Mouse (Mus musculus): Measurements from ENCODE around the gene Dnpep.

Dnpep gene

GRCm38 (mm10) chr1:75317241-75318201, at the start of gene Dnpep:
Dnpep (minus strand) TSS chr1:75317990.
- DNase-seq (ENCODE audit: extremely low read depth, insufficient read length, low spot score), result peak; percentile 100

- DNase-seq (ENCODE audit: extremely low read depth, insufficient read length, low spot score), result no peak
Observed at GRCm38 (mm10) chr1:75365510-75366137, 47.8 kb upstream of the Dnpep start.

GRCm38 (mm10) chr1:75363868-75364267, 46.1 kb upstream of the Dnpep start:
- no peak for DNase-seq (ENCODE audit: extremely low read depth, insufficient read length, low spot score)

GRCm38 (mm10) chr1:75361750-75362149, 44.0 kb upstream of the Dnpep start:
- peak; percentile 44 for DNase-seq (ENCODE audit: extremely low read depth, insufficient read length, low spot score)

- no peak for DNase-seq (ENCODE audit: extremely low read depth, insufficient read length, low spot score)
Observed at GRCm38 (mm10) chr1:75361123-75361522, 43.3 kb upstream of the Dnpep start.

- no peak for DNase-seq (ENCODE audit: extremely low read depth, insufficient read length, low spot score)
Observed at GRCm38 (mm10) chr1:75360112-75361031, 42.6 kb upstream of the Dnpep start, which contains the start of gene Des. Des (plus strand) TSS chr1:75360329.

- no peak for DNase-seq (ENCODE audit: extremely low read depth, insufficient read length, low spot score)
Observed at GRCm38 (mm10) chr1:75359346-75359745, 41.6 kb upstream of the Dnpep start.

GRCm38 (mm10) chr1:75358009-75358408, 40.2 kb upstream of the Dnpep start:
- no peak for DNase-seq (ENCODE audit: extremely low read depth, insufficient read length, low spot score)

GRCm38 (mm10) chr1:75357261-75357660, 39.5 kb upstream of the Dnpep start:
- DNase-seq (ENCODE audit: extremely low read depth, insufficient read length, low spot score), result no peak

GRCm38 (mm10) chr1:75349275-75349674, 31.5 kb upstream of the Dnpep start:
- DNase-seq (ENCODE audit: extremely low read depth, insufficient read length, low spot score), result no peak

- DNase-seq (ENCODE audit: extremely low read depth, insufficient read length, low spot score), result peak; percentile 67
Observed at GRCm38 (mm10) chr1:75347279-75347678, 29.5 kb upstream of the Dnpep start.

GRCm38 (mm10) chr1:75345036-75345935, 27.5 kb upstream of the Dnpep start:
- no peak for DNase-seq (ENCODE audit: extremely low read depth, insufficient read length, low spot score)

GRCm38 (mm10) chr1:75344291-75345035, 26.7 kb upstream of the Dnpep start:
- DNase-seq (ENCODE audit: extremely low read depth, insufficient read length, low spot score), result no peak

GRCm38 (mm10) chr1:75342874-75343416, 25.2 kb upstream of the Dnpep start:
- no peak for DNase-seq (ENCODE audit: extremely low read depth, insufficient read length, low spot score)

GRCm38 (mm10) chr1:75340519-75340918, 22.7 kb upstream of the Dnpep start:
- no peak for DNase-seq (ENCODE audit: extremely low read depth, insufficient read length, low spot score)

- no peak for DNase-seq (ENCODE audit: extremely low read depth, insufficient read length, low spot score)
Observed at GRCm38 (mm10) chr1:75339337-75339736, 21.5 kb upstream of the Dnpep start.

GRCm38 (mm10) chr1:75338091-75338694, 20.4 kb upstream of the Dnpep start:
- DNase-seq (ENCODE audit: extremely low read depth, insufficient read length, low spot score), result peak; percentile 38

- no peak for DNase-seq (ENCODE audit: extremely low read depth, insufficient read length, low spot score)
Observed at GRCm38 (mm10) chr1:75337097-75337496, 19.3 kb upstream of the Dnpep start.
